Mouse (Mus musculus) heart, adult 2 months (tissue): ENCODE measurements at regions not wholly inside any gene's neighbourhood (a gene's known extent, or its start where the extent isn't known, plus 50 kb on each side); places are given as distances from the start of the nearest gene placed in this dataset.

ENCODE experiments used
- DNase-seq, 2 experiments: peaks; one replicate each; pipeline ENCODE4 v3.0.0; 2021
- H3K27ac ChIP-seq: fragments of 200-600 bp; 2 replicates; pipeline ENCODE4 v1.8.1; 2022
- H3K27me3 ChIP-seq: fragments of 200-500 bp; 2 replicates; pipeline ENCODE4 v1.6.1; 2012; ENCODE audit warnings: mild to moderate bottlenecking, low read length, inconsistent platforms, mixed read lengths; ENCODE audit not compliant: control insufficient read depth, insufficient read depth
- H3K36me3 ChIP-seq: fragments of 200-500 bp; 2 replicates; pipeline ENCODE4 v1.6.1; 2012; ENCODE audit warnings: low read length, inconsistent platforms; ENCODE audit not compliant: control insufficient read depth, insufficient read depth
- H3K4me1 ChIP-seq: fragments of 200-500 bp; 2 replicates; pipeline ENCODE4 v1.6.1; 2011; ENCODE audit warnings: low read length; ENCODE audit not compliant: control insufficient read depth, insufficient read depth
- H3K4me3 ChIP-seq: fragments of 200-600 bp; 2 replicates; pipeline ENCODE4 v1.8.1; 2022
- H3K79me2 ChIP-seq: fragments of 200-500 bp; replicated peaks from 2 replicates; pipeline ENCODE4 v1.6.1; 2012; ENCODE audit warnings: mild to moderate bottlenecking, inconsistent platforms, low read length, moderate library complexity, mixed read lengths; ENCODE audit not compliant: control insufficient read depth, insufficient read depth
- H3K9ac ChIP-seq: fragments of 200-500 bp; 2 replicates; pipeline ENCODE4 v1.6.1; 2012; ENCODE audit warnings: low read depth, mild to moderate bottlenecking, control low read depth, inconsistent platforms, low read length, mixed read lengths
- CTCF ChIP-seq: fragments of 200-600 bp; IDR thresholded peaks from 2 replicates; pipeline ENCODE4 v1.8.1; 2022; ENCODE audit warnings: antibody characterized with exemption, mild to moderate bottlenecking, moderate library complexity
- EP300 ChIP-seq: fragments of 200-500 bp; IDR thresholded peaks from 2 replicates; pipeline ENCODE4 v1.6.1; 2011; ENCODE audit warnings: low read depth, low read length, control low read depth; ENCODE audit not compliant: insufficient read depth
- POLR2A ChIP-seq: fragments of 200-500 bp; IDR thresholded peaks from 2 replicates; pipeline ENCODE4 v1.6.1; 2011; ENCODE audit warnings: mild to moderate bottlenecking, low read depth, low read length, control low read depth; ENCODE audit not compliant: insufficient read depth
- WGBS: fragments of 180-500 bp; shearing (Covaris S2); methylation state at CpG from one replicate; pipeline ENCODE4 v1.1.7; 2018; 5-methylcytosine and 5-hydroxymethylcytosine counted together
- intact Hi-C: fragments of 180-260 bp; cut with DNase I; formaldehyde crosslinking; loops from one replicate; pipeline ENCODE4 v1.15.1; 2025

GRCm38 (mm10) chr10:44688555-44688954, 160.3 kb upstream of the Prdm1 start:
- Histone ChIP-seq H3K27ac (no peak overlapping the region), H3K4me3 (no peak overlapping the region), H3K9ac (no peak overlapping the region), H3K79me2 (no peaks in the 10 kb centered on the region), H3K27me3 (no peaks in the 10 kb centered on the region), H3K36me3 (no peaks in the 10 kb centered on the region), H3K4me1 (no peaks in the 10 kb centered on the region)
- TF ChIP-seq EP300 (no peak), CTCF (no peak), POLR2A (no peak)
- intact Hi-C loops: no loop called here
- WGBS: 93% methylated on average over 3 of the region's 3 CpGs
- no peak for DNase-seq

DNA sequence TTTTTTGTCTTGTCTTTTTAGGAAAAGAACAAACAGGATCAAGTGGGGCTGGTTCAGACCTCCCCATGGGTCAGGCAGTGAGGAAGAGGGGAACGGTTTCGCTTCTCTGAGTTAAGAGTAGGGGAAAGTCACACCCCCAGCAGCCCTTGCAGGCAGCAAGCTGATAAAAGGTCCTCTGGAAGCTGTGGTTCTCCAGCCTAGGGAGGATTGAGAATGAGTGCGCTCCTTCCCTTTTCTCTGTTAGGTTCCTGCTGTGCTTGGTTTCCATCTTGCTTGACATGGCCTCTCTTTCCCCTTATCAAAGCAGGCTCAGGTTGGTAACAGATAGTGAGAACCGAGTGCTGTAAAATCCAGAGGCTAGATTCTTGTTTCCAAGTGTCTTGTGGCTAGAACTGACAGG, 157.8 kb upstream of the Prdm1 start:
- Histone ChIP-seq H3K4me1 (no peaks in the 10 kb centered on the region), H3K27ac (no peak overlapping the region), H3K27me3 (no peaks in the 10 kb centered on the region), H3K79me2 (no peaks in the 10 kb centered on the region), H3K36me3 (no peaks in the 10 kb centered on the region), H3K9ac (no peak overlapping the region), H3K4me3 (no peak overlapping the region)
- DNase-seq: no peak
- intact Hi-C loops: no loop called here
- WGBS: 52% methylated on average over 4 of the region's 4 CpGs
- no peak for TF ChIP-seq EP300
- no peak for TF ChIP-seq CTCF
- no peak for TF ChIP-seq POLR2A

DNA sequence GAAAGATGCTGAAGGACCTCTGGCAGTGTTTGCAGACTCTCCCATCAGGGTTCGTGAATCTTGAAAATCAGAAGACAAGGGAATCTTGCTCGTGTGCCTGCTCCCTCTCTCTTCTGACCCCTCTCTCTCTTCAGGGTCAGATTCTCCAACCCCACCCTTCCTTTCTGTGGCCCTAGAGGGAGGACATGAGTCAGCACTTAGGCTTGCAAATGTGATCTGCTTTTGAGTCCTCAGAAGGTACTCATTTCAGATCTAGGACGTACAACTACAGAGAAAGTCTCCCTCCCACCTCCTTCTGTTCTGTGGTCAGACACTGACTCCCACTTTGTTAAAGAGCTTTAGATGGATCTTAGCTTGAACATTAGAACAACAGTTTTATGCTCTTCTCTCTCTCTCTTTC, 156.9 kb upstream of the Prdm1 start:
- H3K36me3 ChIP-seq: no peaks in the 10 kb centered on the region
- intact Hi-C loops: no loop called here
- H3K27ac ChIP-seq: no peak overlapping the region
- 42% methylated on average over 3 of the region's 3 CpGs for WGBS
- no peaks in the 10 kb centered on the region for H3K27me3 ChIP-seq
- H3K79me2 ChIP-seq: no peaks in the 10 kb centered on the region
- H3K4me3 ChIP-seq: no peak overlapping the region
- no peak for DNase-seq
- H3K9ac ChIP-seq: no peak overlapping the region
- no peak for TF ChIP-seq EP300
- TF ChIP-seq POLR2A: no peak
- no peak for TF ChIP-seq CTCF
- H3K4me1 ChIP-seq: no peaks in the 10 kb centered on the region

DNA sequence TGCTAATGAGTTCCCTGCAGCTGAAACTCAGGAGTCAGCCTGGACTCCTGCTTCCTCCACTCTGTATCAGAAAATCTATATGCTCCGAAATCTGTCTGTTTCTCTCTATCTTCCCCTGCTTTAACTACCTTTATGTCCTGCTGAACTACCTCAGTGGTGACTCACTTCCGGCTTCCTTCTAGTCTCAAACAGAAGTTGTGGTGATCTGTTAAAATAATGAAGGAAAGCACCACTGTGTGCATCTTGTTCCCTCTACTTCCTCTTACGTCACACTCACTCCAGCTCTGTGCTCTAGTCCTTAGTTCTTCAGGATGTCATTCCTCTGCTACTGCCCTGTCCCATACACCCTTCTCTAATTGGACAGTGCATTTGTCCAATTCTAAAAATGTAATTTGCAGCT, 148.2 kb upstream of the Prdm1 start:
- 54% methylated on average over 3 of the region's 3 CpGs for WGBS
- H3K27ac ChIP-seq: no peak overlapping the region
- no peaks in the 10 kb centered on the region for H3K4me1 ChIP-seq
- TF ChIP-seq EP300 (no peak), CTCF (no peak), POLR2A (no peak)
- H3K4me3 ChIP-seq: no peak overlapping the region
- no peaks in the 10 kb centered on the region for H3K79me2 ChIP-seq
- no peak overlapping the region for H3K9ac ChIP-seq
- intact Hi-C loops: no loop called here
- no peaks in the 10 kb centered on the region for H3K36me3 ChIP-seq
- no peak for DNase-seq
- no peaks in the 10 kb centered on the region for H3K27me3 ChIP-seq

GRCm38 (mm10) chr10:44665509-44666144, 137.3 kb upstream of the Prdm1 start:
- no peak overlapping the region for H3K4me3 ChIP-seq
- intact Hi-C loops: no loop called here
- H3K27me3 ChIP-seq: no peaks in the 10 kb centered on the region
- no peak overlapping the region for H3K9ac ChIP-seq
- no peaks in the 10 kb centered on the region for H3K4me1 ChIP-seq
- DNase-seq: peak in 1 of 2 experiments; percentile 2
- H3K79me2 ChIP-seq: no peaks in the 10 kb centered on the region
- WGBS: 82% methylated on average over 4 of the region's 4 CpGs
- no peak overlapping the region for H3K27ac ChIP-seq
- no peak for TF ChIP-seq CTCF
- no peak for TF ChIP-seq POLR2A
- TF ChIP-seq EP300: no peak
- no peaks in the 10 kb centered on the region for H3K36me3 ChIP-seq

DNA sequence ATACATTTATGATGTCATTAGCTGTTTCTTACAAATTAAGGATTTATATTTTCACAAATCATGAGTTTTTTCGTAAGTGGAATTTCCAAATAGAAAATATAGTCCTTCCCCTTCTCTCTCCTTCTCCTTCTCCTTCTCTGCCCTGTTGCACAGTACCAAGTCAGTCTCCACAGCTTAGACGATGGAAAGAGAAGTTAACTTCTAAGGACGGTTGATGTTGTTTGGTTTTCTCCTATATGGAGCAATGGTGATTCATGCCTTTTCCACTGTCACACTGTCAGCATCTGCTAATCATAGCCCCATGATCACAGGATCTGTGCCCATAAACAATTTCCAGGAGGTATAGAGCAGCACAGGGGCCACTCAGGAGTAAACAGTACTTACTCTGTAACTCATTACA, 131.2 kb upstream of the Prdm1 start:
- no peak overlapping the region for H3K4me3 ChIP-seq
- no peak for TF ChIP-seq CTCF
- no peak for TF ChIP-seq POLR2A
- TF ChIP-seq EP300: no peak
- H3K9ac ChIP-seq: no peak overlapping the region
- WGBS: 88% methylated on average over 3 of the region's 3 CpGs
- no peak for DNase-seq
- intact Hi-C loops: no loop called here
- no peaks in the 10 kb centered on the region for H3K36me3 ChIP-seq
- no peaks in the 10 kb centered on the region for H3K27me3 ChIP-seq
- H3K27ac ChIP-seq: no peak overlapping the region
- no peaks in the 10 kb centered on the region for H3K4me1 ChIP-seq
- H3K79me2 ChIP-seq: no peaks in the 10 kb centered on the region
